Mouse (Mus musculus): Measurements from ENCODE around the gene Rgs1. TPM values are rescaled to one million over a fixed set of nuclear protein-coding genes. Genes with fewer than 3 reads are reported as not detected.

The Rgs1 gene
- polyA plus RNA-seq, 1 experiment: 0.06 TPM

- Histone ChIP-seq H3K9me3 (ENCODE audit: control insufficient read depth, low read length) (no peaks in the 10 kb centered on the region), H3K27me3 (ENCODE audit: control insufficient read depth) (no peaks in the 10 kb centered on the region), H3K4me3 (replicated peaks) (no peak overlapping the region), H3K36me3 (ENCODE audit: control insufficient read depth) (no peaks in the 10 kb centered on the region), H3K4me1 (ENCODE audit: control insufficient read depth) (no peaks in the 10 kb centered on the region)
- TF ChIP-seq GATA1 (IDR thresholded peaks at IDR 0.05; ENCODE audit: low read length) (no peak), TAL1 (IDR thresholded peaks at IDR 0.05; ENCODE audit: low read length) (no peak)
Measured at GRCm38 (mm10) chr1:144204766-144205165, 44.3 kb downstream of the Rgs1 start.

DNA sequence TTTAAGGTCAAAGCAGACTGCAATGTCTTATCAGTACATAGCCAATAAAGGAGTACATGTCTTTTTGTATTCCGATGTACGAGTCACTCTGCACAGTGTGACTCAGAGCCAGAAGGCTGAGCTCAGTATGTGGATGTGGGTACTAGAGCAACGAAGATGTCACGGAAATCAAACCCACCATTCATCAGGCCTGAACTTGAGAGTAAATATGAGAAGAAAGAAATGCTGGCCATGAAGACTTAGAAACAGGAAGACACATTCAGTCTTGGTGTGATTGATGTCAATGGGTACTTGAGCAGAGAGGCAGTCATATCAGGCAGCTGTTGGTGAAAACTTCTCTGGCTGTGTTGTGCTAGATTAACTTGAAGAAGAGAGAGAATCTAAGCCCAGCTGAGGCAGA lies 46.1 kb downstream of the Rgs1 start:
- TF ChIP-seq TAL1 (IDR thresholded peaks at IDR 0.05; ENCODE audit: low read length) (no peak), GATA1 (IDR thresholded peaks at IDR 0.05; ENCODE audit: low read length) (no peak)
- Histone ChIP-seq H3K27me3 (ENCODE audit: control insufficient read depth) (no peaks in the 10 kb centered on the region), H3K9me3 (ENCODE audit: control insufficient read depth, low read length) (no peaks in the 10 kb centered on the region), H3K4me1 (ENCODE audit: control insufficient read depth) (no peaks in the 10 kb centered on the region), H3K4me3 (replicated peaks) (no peak overlapping the region), H3K36me3 (ENCODE audit: control insufficient read depth) (no peaks in the 10 kb centered on the region)

- H3K27me3 ChIP-seq (ENCODE audit: control insufficient read depth): no peaks in the 10 kb centered on the region
- H3K4me3 ChIP-seq (replicated peaks): no peak overlapping the region
- no peaks in the 10 kb centered on the region for H3K9me3 ChIP-seq (ENCODE audit: control insufficient read depth, low read length)
- TF ChIP-seq GATA1 (IDR thresholded peaks at IDR 0.05; ENCODE audit: low read length): no peak
- TF ChIP-seq TAL1 (IDR thresholded peaks at IDR 0.05; ENCODE audit: low read length): no peak
- no peaks in the 10 kb centered on the region for H3K36me3 ChIP-seq (ENCODE audit: control insufficient read depth)
- no peaks in the 10 kb centered on the region for H3K4me1 ChIP-seq (ENCODE audit: control insufficient read depth)
Measured at GRCm38 (mm10) chr1:144200496-144200895, 48.5 kb downstream of the Rgs1 start.

DNA sequence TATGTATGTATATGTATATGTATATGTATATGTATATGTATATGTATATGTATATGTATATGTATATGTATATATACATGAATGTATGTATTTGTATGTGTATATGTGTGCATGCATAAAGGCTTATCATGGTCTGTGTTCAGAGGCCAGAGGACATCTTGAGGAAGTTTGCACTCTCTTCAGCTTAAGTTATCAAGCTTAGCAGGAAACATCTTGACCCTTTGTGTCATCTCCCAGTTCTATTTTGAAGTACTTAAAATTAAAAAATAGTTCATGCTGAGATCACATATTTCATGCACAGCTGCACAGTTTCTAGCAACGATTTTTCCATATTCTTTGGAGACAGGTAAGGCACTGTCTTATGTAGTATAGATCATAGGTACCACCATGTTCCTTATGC lies 49.5 kb downstream of the Rgs1 start:
- Histone ChIP-seq H3K36me3 (ENCODE audit: control insufficient read depth) (no peaks in the 10 kb centered on the region), H3K4me1 (ENCODE audit: control insufficient read depth) (no peaks in the 10 kb centered on the region), H3K9me3 (ENCODE audit: control insufficient read depth, low read length) (no peaks in the 10 kb centered on the region), H3K27me3 (ENCODE audit: control insufficient read depth) (no peaks in the 10 kb centered on the region), H3K4me3 (replicated peaks) (no peak overlapping the region)
- no peak for TF ChIP-seq TAL1 (IDR thresholded peaks at IDR 0.05; ENCODE audit: low read length)
- no peak for TF ChIP-seq GATA1 (IDR thresholded peaks at IDR 0.05; ENCODE audit: low read length)

DNA sequence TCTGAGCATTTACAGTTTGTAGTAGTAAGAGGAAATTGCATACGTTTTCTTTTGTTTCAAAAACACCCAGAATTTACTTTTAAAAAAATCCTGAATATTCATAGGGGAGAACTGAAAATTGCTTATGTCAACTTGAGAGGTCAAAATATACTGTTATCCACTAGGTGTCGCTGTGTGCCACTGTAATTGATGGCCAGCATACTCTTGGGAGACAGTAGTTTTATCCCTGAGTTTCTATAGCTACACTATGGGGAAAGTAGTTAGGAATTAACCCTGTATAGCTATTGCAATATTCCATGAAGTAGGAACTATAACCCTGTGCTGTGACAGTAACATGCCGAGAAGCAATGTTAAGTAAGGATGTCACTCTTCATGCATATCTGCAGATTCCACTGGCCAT lies 51.4 kb downstream of the Rgs1 start:
- TF ChIP-seq GATA1 (IDR thresholded peaks at IDR 0.05; ENCODE audit: low read length) (no peak), TAL1 (IDR thresholded peaks at IDR 0.05; ENCODE audit: low read length) (no peak)
- no peak overlapping the region for H3K4me3 ChIP-seq (replicated peaks)
- no peaks in the 10 kb centered on the region for H3K9me3 ChIP-seq (ENCODE audit: control insufficient read depth, low read length)
- no peaks in the 10 kb centered on the region for H3K36me3 ChIP-seq (ENCODE audit: control insufficient read depth)
- H3K4me1 ChIP-seq (ENCODE audit: control insufficient read depth): no peaks in the 10 kb centered on the region
- H3K27me3 ChIP-seq (ENCODE audit: control insufficient read depth): no peaks in the 10 kb centered on the region

Other genes with a start within 250 kb of the Rgs1 start
- gene Rgs2, start 245.1 kb downstream of the Rgs1 start, polyA plus RNA-seq (2012): 0.26 and 0.41 TPM in 2 replicates
- not detected in 2 replicates for gene Rgs13, start 71.9 kb downstream of the Rgs1 start, polyA plus RNA-seq (2012)